Mouse (Mus musculus) macrophage (primary cell): Measurements from ENCODE around the gene Pnisr. TPM values are rescaled to one million over a fixed set of nuclear protein-coding genes. Genes with fewer than 3 reads are reported as not detected.

Experiments used
- H3K27ac ChIP-seq: fragments of 350-480 bp; formaldehyde crosslinking; 2 replicates; pipeline ENCODE4 v1.9.0; 2021
- H3K36me3 ChIP-seq: fragments of 350-480 bp; formaldehyde crosslinking; 2 replicates; pipeline ENCODE4 v1.9.0; 2021; ENCODE audit errors: inconsistent target
- H3K4me3 ChIP-seq: fragments of 350-480 bp; formaldehyde crosslinking; 2 replicates; pipeline ENCODE4 v1.9.0; 2021; ENCODE audit errors: inconsistent target
- H3K79me2 ChIP-seq: fragments of 350-480 bp; formaldehyde crosslinking; 2 replicates; pipeline ENCODE4 v1.9.0; 2021; ENCODE audit errors: inconsistent target
- WGBS: methylation state at CpG from one replicate; pipeline ENCODE4 v1.1.7; 2026; ENCODE audit warnings: inconsistent platforms; ENCODE audit not compliant: missing documents; 5-methylcytosine and 5-hydroxymethylcytosine counted together
- polyA plus RNA-seq: library from polyadenylated mRNA; stranded (reverse); fragments of 250-400 nt; gene quantifications from 3 replicates; pipeline ENCODE4 v1.2.4, GENCODE M21; 2018; ENCODE audit warnings: inconsistent platforms
- total RNA-seq, 78 experiments: library from RNA; depleted of rRNA; stranded (reverse); fragments of 250-400 nt; gene quantifications; 1 replicate in 9 of 78; 2 replicates in 24 of 78; 3 replicates in 43 of 78; 4 replicates in 2 of 78; pipeline ENCODE4 v1.2.4; 2018; ENCODE audit warnings: inconsistent platforms in 56 of 78

Pnisr gene
- 1,000 to 10,000 TPM in 1 of 26 experiments, 100 to 1,000 TPM in 25; 324 to 1,084 (median 615) TPM for total RNA-seq (2018; cell fraction: chromatin; rRNA removed)
- total RNA-seq (2018; cell fraction: cytosol; rRNA removed), result 10 to 100 TPM in 25 of 26 experiments, 1 to 10 TPM in 1; 8.4 to 47.8 (median 17.2) TPM
- total RNA-seq (2018; cell fraction: nucleus; rRNA removed), result 100 to 1,000 TPM; 197 to 803 (median 330) TPM
- 30.7 to 78.7 TPM (median 47.5 TPM) in 3 replicates for polyA plus RNA-seq

DNA sequence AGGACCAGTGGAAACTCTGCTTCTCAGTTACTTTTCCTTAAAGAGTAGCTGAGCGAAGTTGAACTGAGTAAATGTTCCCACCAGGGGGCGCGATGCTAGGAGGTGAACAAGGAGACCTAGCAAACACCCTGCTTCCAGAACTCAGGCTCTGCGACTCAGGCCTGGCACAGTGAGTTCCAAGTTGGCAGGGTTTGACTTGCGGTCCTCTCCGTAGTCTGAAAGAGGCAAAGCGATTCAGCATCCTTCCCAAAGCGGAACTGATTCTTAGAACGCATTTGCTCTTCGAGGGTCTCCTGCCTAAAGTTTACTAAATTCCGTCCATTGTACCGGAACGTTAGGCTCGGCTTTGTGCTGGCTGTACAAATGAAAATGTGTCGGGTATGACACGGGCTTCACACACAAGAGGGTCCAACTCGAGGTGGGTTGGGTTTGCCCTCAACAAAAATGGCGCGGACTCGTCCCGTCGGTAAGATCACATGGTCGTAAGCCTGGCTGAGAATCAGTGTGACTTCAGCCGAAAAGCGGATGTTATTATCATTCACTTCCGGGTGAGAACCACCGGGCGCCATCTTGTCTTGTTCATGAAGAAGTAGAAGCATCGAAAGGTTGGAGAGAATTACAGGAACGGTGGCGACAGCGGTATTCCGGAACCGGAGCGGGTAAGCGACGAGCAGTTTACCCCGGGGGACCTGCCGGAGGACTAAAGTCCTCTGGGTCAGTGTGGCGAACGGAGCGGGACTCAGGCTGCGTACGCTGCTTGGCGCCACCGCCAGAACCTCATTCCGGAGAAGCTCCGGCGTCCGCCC is at the start of gene Pnisr:
TSS of gene Pnisr (plus strand) at position 103 of the 806 bp plus-strand sequence.
- peaks cover 47% of the 10 kb centered on the region for H3K79me2 ChIP-seq
- H3K4me3 ChIP-seq, result peak within 1 kb of the TSS; percentile 92
- peak within 1 kb of the TSS; percentile 97 for H3K27ac ChIP-seq
- H3K36me3 ChIP-seq, result no peaks in the 10 kb centered on the region
- WGBS, result under 1% methylated on average over 50 of the region's 50 CpGs

- 93% methylated on average over 1 of the region's 1 CpGs for WGBS
Measured at GRCm38 (mm10) chr4:21801013-21801412, 46.4 kb upstream of the Pnisr start.

DNA sequence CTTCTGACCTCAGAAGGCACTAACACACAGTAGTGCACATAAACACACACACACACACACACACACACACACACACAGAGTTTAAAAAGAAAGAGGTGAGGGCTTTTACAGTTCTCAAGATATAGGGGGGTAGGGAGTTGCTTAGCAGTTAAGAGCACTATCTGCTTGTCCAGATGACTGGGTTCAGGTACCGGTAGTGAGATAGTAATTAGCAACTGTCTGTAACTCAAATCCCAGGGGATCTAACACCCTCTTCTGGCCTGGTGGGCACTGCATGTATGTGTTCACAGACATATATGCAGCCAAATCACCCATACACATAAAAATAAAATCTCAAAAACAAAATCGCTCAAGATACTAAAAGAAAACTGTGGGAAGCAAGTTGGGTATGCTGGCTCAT is 45.8 kb upstream of the Pnisr start:
- Histone ChIP-seq H3K36me3 (peaks cover 79% of the 10 kb centered on the region; the same call in 1 of the 2 replicates), H3K79me2 (no peaks in the 10 kb centered on the region), H3K4me3 (no peak overlapping the region), H3K27ac (no peak overlapping the region)
- 95% methylated on average over 2 of the region's 2 CpGs for WGBS

More at GRCm38 (mm10) chr4:21801013-21801412, 46.4 kb upstream of the Pnisr start:
- H3K36me3 ChIP-seq, result peaks cover 77% of the 10 kb centered on the region; the same call in 1 of the 2 replicates
- no peaks in the 10 kb centered on the region for H3K79me2 ChIP-seq
- no peak overlapping the region for H3K27ac ChIP-seq
- H3K4me3 ChIP-seq, result no peak overlapping the region

DNA sequence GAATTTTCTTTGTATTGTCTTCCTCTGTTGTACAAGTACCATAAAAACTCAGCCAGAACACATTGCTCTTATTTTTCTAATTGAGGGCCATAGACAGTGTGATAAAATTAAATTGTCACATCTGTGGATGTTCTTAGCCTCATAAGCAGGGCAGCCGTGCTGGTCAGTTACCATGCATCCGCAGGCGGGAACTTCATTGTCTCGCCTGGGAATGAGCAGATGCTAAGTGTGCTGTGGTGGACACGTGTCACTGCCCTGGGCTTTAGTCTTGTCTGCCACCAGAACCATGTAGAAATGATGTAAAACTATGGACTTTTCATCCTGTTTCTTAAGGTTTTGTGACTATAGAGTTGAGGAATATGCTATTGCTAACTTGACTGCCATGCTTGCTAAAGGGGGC is 40.2 kb upstream of the Pnisr start:
- Histone ChIP-seq H3K4me3 (no peak overlapping the region), H3K27ac (no peak overlapping the region), H3K36me3 (peaks cover 60% of the 10 kb centered on the region), H3K79me2 (no peaks in the 10 kb centered on the region)
- 96% methylated on average over 5 of the region's 5 CpGs for WGBS

DNA sequence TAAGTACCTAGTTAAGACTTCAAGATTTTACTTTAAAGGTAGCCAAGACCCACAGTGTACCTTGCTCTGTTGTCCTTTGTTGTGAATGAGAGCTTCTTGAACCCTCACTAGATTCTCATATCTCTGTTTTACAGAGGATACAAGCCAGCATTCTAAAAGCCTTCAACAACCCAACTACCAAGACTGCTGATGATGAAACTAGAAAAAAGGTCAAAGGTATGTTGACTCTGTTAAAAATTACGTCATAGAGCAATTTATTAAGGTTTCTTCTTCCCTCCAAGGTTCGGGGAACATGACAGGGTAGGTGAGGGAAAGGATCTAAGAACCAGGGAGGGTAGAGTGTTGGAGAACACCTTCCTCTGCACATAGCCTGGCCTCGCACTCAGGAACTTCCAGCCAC is 36.8 kb upstream of the Pnisr start:
- no peak overlapping the region for H3K27ac ChIP-seq
- WGBS, result 89% methylated on average over 3 of the region's 3 CpGs
- no peaks in the 10 kb centered on the region for H3K79me2 ChIP-seq
- peaks cover 32% of the 10 kb centered on the region for H3K36me3 ChIP-seq
- no peak overlapping the region for H3K4me3 ChIP-seq

DNA sequence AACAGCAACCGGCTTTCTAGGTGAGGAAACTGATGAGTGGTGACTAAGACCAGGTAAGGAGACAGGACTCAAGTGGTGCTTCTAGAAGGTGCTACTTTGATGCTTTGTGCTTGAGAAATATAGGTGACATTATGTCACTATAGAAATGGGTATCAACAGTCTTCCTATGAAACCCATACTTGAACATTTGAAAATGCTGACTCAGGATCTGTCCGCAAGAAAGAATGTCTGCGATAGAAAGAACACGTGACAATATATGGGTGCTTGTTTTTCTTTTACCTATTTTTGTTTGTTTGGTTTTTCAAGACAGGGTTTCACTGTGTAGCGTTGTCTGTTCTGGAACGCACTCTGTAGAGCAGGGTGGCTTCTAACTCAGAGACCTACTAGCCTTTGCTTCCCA is 34.7 kb upstream of the Pnisr start:
- H3K27ac ChIP-seq, result no peak overlapping the region
- WGBS, result 92% methylated on average over 6 of the region's 6 CpGs
- H3K4me3 ChIP-seq, result no peak overlapping the region
- H3K36me3 ChIP-seq, result peaks cover 34% of the 10 kb centered on the region
- H3K79me2 ChIP-seq, result no peaks in the 10 kb centered on the region

- peaks cover 37% of the 10 kb centered on the region for H3K36me3 ChIP-seq
- 41% methylated on average over 2 of the region's 2 CpGs for WGBS
- no peak overlapping the region for H3K27ac ChIP-seq
- no peaks in the 10 kb centered on the region for H3K79me2 ChIP-seq
- no peak overlapping the region for H3K4me3 ChIP-seq
Measured at GRCm38 (mm10) chr4:21814029-21814428, 33.4 kb upstream of the Pnisr start.

DNA sequence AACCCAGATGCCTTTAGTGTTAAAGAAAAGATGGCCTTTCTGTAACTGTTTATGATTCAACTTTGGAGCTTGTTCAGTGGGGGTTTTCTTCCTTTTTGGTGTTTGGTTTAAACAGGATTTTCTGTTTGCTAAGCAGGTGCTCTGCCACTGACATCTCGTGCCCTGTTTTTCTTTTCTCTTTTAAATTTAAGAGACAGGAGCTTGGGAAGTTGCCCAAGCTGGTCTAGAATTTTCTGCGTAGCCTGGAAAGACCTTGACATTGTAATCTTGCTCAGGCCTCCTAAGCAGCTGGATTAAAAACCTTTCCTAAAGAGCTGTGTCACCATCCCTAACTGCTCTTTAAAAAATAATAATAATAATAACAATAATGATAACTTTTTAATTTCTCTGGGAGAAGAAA is 20.8 kb upstream of the Pnisr start:
- Histone ChIP-seq H3K79me2 (no peaks in the 10 kb centered on the region), H3K36me3 (peaks cover 32% of the 10 kb centered on the region; the same call in 1 of the 2 replicates), H3K4me3 (no peak overlapping the region), H3K27ac (no peak overlapping the region)
- WGBS, result 81% methylated on average over 2 of the region's 2 CpGs

DNA sequence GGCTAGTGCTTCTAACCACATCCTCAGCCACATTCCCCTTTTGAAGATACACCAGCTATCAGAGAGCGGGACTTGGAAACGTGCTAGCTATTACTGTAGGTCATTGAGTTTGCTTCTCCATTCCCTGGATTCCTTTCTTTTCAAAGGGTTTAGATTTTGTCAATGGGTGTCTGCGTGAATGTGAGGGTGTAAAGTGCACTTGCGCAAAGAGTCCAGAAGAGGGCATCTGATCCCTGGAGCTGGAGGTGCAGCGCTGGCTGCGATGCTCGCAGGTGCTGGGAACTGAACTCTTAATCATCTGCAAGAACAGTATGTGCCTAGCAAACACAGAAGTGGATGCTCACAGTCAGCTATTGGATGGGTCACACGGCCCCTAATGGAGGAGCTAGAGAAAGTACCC is 14.5 kb upstream of the Pnisr start:
- peaks cover 11% of the 10 kb centered on the region for H3K36me3 ChIP-seq
- 92% methylated on average over 7 of the region's 8 CpGs for WGBS
- no peak overlapping the region for H3K4me3 ChIP-seq

DNA sequence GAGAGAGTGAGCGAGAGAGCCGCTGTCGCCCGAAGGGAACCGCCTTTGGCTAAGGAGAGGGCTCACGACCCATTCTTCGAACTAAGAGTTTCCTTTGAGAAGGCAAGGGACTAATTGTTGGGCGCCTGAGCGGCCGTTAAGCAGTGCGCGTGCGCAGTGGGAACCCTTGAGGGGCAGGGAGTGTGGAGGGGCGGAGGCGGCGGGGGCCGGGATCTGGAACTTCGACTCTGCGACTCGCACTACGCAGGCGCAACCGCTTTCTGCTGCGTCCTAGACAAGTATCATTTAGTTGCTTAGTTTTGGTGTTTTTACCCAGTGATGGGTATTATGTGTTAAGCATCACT is 876 bp downstream of the Pnisr start:
- Histone ChIP-seq H3K79me2 (peaks cover 53% of the 10 kb centered on the region), H3K27ac (peak overlapping the region; percentile 97), H3K4me3 (peak overlapping the region; percentile 92), H3K36me3 (no peaks in the 10 kb centered on the region)
- WGBS, result under 1% methylated on average over 24 of the region's 24 CpGs

More for the DNA sequence above, 14.5 kb upstream of the Pnisr start:
- Histone ChIP-seq H3K79me2 (no peaks in the 10 kb centered on the region), H3K27ac (no peak overlapping the region)

GRCm38 (mm10) chr4:21857481-21857880 is 10.1 kb downstream of the Pnisr start:
- no peak overlapping the region for H3K27ac ChIP-seq
- peaks cover 71% of the 10 kb centered on the region for H3K36me3 ChIP-seq
- 100% methylated on average over 1 of the region's 1 CpGs for WGBS
- H3K79me2 ChIP-seq, result peaks cover 96% of the 10 kb centered on the region
- H3K4me3 ChIP-seq, result no peak overlapping the region

DNA sequence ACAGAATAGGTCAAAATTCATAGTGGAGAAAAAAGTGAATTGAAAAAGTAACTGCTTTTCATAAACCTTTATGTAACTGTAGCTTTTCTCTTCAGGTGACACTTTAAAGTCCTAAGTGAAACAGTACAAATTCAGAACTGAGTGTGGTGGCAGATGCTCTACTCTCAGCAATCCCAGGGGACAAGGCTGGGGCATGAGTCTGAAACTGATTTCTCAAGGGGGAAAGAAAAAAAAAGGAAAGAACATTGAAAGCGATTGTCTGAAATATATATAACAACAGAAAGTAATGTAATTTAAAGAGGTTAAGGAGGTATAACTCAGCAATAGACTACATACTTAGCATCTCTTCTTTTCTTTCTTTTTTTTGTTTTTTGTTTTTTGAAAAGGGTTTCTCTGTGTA is 17.8 kb downstream of the Pnisr start:
- H3K79me2 ChIP-seq, result peaks cover 25% of the 10 kb centered on the region; the same call in 1 of the 2 replicates
- H3K4me3 ChIP-seq, result no peak overlapping the region
- peaks cover 71% of the 10 kb centered on the region for H3K36me3 ChIP-seq
- WGBS, result 100% methylated on average over 1 of the region's 1 CpGs
- no peak overlapping the region for H3K27ac ChIP-seq

DNA sequence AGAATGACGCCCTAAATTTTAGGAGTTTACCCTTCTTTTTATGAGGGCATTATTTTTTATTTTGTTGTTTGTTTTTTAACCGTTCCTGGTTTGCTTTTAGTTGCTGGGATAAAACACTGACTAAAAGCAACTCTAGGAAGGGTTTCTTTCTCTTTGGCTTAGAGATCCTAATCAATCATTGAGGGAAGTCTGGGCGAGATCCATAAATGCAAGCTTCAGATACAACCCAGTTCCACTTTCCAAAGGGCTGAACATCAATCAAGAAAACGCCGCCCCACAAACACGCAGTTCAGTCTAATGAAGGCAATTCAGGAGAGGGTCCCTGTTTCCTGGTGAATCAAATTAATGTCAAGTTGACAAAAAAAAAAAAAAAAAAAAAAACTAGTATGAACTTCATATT is 31.4 kb downstream of the Pnisr start:
- no peak overlapping the region for H3K27ac ChIP-seq
- WGBS, result 28% methylated on average over 6 of the region's 6 CpGs
- H3K4me3 ChIP-seq, result peak overlapping the region; percentile 73
- H3K79me2 ChIP-seq, result no peaks in the 10 kb centered on the region
- H3K36me3 ChIP-seq, result peaks cover 22% of the 10 kb centered on the region

GRCm38 (mm10) chr4:21879565-21880220 is 32.3 kb downstream of the Pnisr start, which contains the start of gene Coq3:
Gene Coq3, plus strand, starts transcription at chr4:21879673.
- under 1% methylated on average over 51 of the region's 51 CpGs for WGBS
- Histone ChIP-seq H3K4me3 (peak within 1 kb of the TSS; percentile 73), H3K79me2 (no peaks in the 10 kb centered on the region), H3K36me3 (peaks cover 14% of the 10 kb centered on the region), H3K27ac (peak within 1 kb of the TSS; percentile 60)

DNA sequence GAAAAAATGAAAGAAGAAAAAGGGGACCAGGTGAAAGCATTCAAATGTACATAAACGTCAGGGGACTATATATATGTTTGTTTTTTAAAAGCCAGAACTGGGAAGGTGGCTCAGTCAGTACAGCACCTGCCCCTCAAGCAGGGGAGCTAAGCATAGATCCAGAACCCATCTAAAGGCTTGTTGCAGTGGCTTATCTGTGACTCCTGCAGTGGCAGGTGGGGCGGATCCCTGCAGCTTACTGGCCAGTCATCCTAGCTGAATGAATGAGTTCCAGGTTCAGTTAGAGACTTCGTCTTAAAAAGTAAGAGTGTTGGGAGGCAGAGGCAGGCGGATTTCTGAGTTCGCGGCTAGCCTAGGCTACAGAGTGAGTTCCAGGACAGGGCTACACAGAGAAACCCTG is 35.4 kb downstream of the Pnisr start:
- H3K36me3 ChIP-seq, result no peaks in the 10 kb centered on the region
- 98% methylated on average over 6 of the region's 6 CpGs for WGBS
- H3K27ac ChIP-seq, result no peak overlapping the region
- no peaks in the 10 kb centered on the region for H3K79me2 ChIP-seq
- no peak overlapping the region for H3K4me3 ChIP-seq
